Mouse (Mus musculus) heart, embryonic 10.5 days (tissue): Measurements from ENCODE around the gene Pisd. TPM values are rescaled to one million over a fixed set of nuclear protein-coding genes. Genes with fewer than 3 reads are reported as not detected.
"Not testable (repeated sequence)": the region's sequence is repeated elsewhere in the genome, so short reads cannot be mapped to it uniquely, and the experiment has no call there.

Source experiments
- DNase-seq: peaks from one replicate; pipeline ENCODE4 v3.0.0-alpha.2; 2017; ENCODE audit warnings: low spot score
- H3K27ac ChIP-seq: fragments of 300-500 bp; sonication (generic); 2 replicates; pipeline ENCODE4 v1.5.1; 2016; ENCODE audit warnings: mild to moderate bottlenecking
- H3K27me3 ChIP-seq: fragments of 300-500 bp; sonication (generic); 2 replicates; pipeline ENCODE4 v1.6.1; 2016; ENCODE audit warnings: mild to moderate bottlenecking; ENCODE audit not compliant: poor library complexity, insufficient read depth, severe bottlenecking
- H3K36me3 ChIP-seq: fragments of 300-500 bp; sonication (generic); 2 replicates; pipeline ENCODE4 v1.6.1; 2016; ENCODE audit warnings: mild to moderate bottlenecking, moderate library complexity
- H3K4me1 ChIP-seq: fragments of 300-500 bp; sonication (generic); 2 replicates; pipeline ENCODE4 v1.6.1; 2016; ENCODE audit warnings: mild to moderate bottlenecking
- H3K4me3 ChIP-seq: fragments of 300-500 bp; sonication (generic); 2 replicates; pipeline ENCODE4 v1.5.1; 2016; ENCODE audit warnings: mild to moderate bottlenecking, moderate library complexity
- H3K9me3 ChIP-seq: fragments of 300-500 bp; sonication (generic); 2 replicates; pipeline ENCODE4 v1.6.1; 2016; ENCODE audit warnings: mild to moderate bottlenecking, moderate library complexity
- WGBS: fragments of 180-500 bp; shearing (Covaris S2); methylation state at CpG from one replicate; pipeline ENCODE4 v1.1.7; 2016; 5-methylcytosine and 5-hydroxymethylcytosine counted together
- polyA plus RNA-seq: library from polyadenylated mRNA; unstranded; fragments of >200 nt; fragmentation: Nextera tagmentation; extraction: Ambion mirVana; gene quantifications from 2 replicates; pipeline ENCODE4 v1.2.1, GENCODE M21; 2016

Gene Pisd
- polyA plus RNA-seq, 1 experiment from 2014 or later, result 65.5 TPM

GRCm38 (mm10) chr5:32767004-32767403 is 18.4 kb downstream of the Pisd start:
- no peak overlapping the region for H3K4me3 ChIP-seq
- no peaks in the 10 kb centered on the region for H3K9me3 ChIP-seq
- H3K36me3 ChIP-seq, result peaks cover 11% of the 10 kb centered on the region
- H3K27me3 ChIP-seq, result no peaks in the 10 kb centered on the region
- DNase-seq, result no peak
- H3K27ac ChIP-seq, result no peak overlapping the region
- WGBS, result 79% methylated on average over 3 of the region's 3 CpGs
- peaks cover 4% of the 10 kb centered on the region; the same call in 1 of the 2 replicates for H3K4me1 ChIP-seq

GRCm38 (mm10) chr5:32761566-32762140 is 23.8 kb downstream of the Pisd start:
- Histone ChIP-seq H3K9me3 (no peaks in the 10 kb centered on the region), H3K4me1 (peaks cover 4% of the 10 kb centered on the region; the same call in 1 of the 2 replicates), H3K27ac (no peak overlapping the region), H3K4me3 (no peak overlapping the region), H3K27me3 (no peaks in the 10 kb centered on the region), H3K36me3 (peaks cover 13% of the 10 kb centered on the region)
- WGBS, result 80% methylated on average over 5 of the region's 5 CpGs
- DNase-seq, result no peak

GRCm38 (mm10) chr5:32760787-32761186 is 24.7 kb downstream of the Pisd start:
- Histone ChIP-seq H3K9me3 (no peaks in the 10 kb centered on the region), H3K27ac (no peak overlapping the region), H3K4me3 (no peak overlapping the region), H3K27me3 (no peaks in the 10 kb centered on the region), H3K4me1 (no peaks in the 10 kb centered on the region), H3K36me3 (peaks cover 17% of the 10 kb centered on the region)
- 56% methylated on average over 3 of the region's 3 CpGs for WGBS
- DNase-seq, result no peak

- H3K27me3 ChIP-seq, result not testable (repeated sequence)
- WGBS, result 93% methylated on average over 18 of the region's 18 CpGs
These were observed 25.1 kb downstream of the Pisd start for GRCm38 (mm10) chr5:32760352-32760751.

GRCm38 (mm10) chr5:32759662-32760061 is 25.8 kb downstream of the Pisd start:
- Histone ChIP-seq H3K4me3 (no peak overlapping the region), H3K36me3 (peaks cover 17% of the 10 kb centered on the region), H3K9me3 (no peaks in the 10 kb centered on the region), H3K27ac (no peak overlapping the region), H3K27me3 (no peaks in the 10 kb centered on the region), H3K4me1 (no peaks in the 10 kb centered on the region)
- DNase-seq, result no peak
- WGBS, result 74% methylated on average over 2 of the region's 2 CpGs

More at GRCm38 (mm10) chr5:32760352-32760751, 25.1 kb downstream of the Pisd start:
- H3K4me1 ChIP-seq, DNase-seq, H3K27ac ChIP-seq, H3K4me3 ChIP-seq, H3K9me3 ChIP-seq: not testable (repeated sequence)
- H3K36me3 ChIP-seq, result peaks cover 17% of the 10 kb centered on the region

GRCm38 (mm10) chr5:32756141-32756540 is 29.3 kb downstream of the Pisd start:
- Histone ChIP-seq H3K36me3 (peaks cover 5% of the 10 kb centered on the region; the same call in 1 of the 2 replicates), H3K27me3 (no peaks in the 10 kb centered on the region), H3K4me3 (no peak overlapping the region), H3K27ac (no peak overlapping the region), H3K4me1 (peaks cover 4% of the 10 kb centered on the region; the same call in 1 of the 2 replicates), H3K9me3 (no peaks in the 10 kb centered on the region)
- DNase-seq, result no peak
- WGBS, result 90% methylated on average over 8 of the region's 8 CpGs

- no peaks in the 10 kb centered on the region for H3K27me3 ChIP-seq
- DNase-seq, result no peak
- H3K9me3 ChIP-seq, result no peaks in the 10 kb centered on the region
- WGBS, result 65% methylated on average over 2 of the region's 2 CpGs
- H3K36me3 ChIP-seq, result 0 out of 2 replicates have a peak, but pooled peaks cover 5% of the 10 kb centered on the region
- H3K4me1 ChIP-seq, result peaks cover 10% of the 10 kb centered on the region
- no peak overlapping the region for H3K27ac ChIP-seq
- H3K4me3 ChIP-seq, result no peak overlapping the region
These were observed 33.7 kb downstream of the Pisd start for GRCm38 (mm10) chr5:32751736-32752135.

GRCm38 (mm10) chr5:32748936-32749335 is 36.5 kb downstream of the Pisd start:
- Histone ChIP-seq H3K9me3 (no peaks in the 10 kb centered on the region), H3K36me3 (no peaks in the 10 kb centered on the region; the same call in 1 of the 2 replicates), H3K27me3 (no peaks in the 10 kb centered on the region), H3K4me3 (no peak overlapping the region), H3K4me1 (peaks cover 36% of the 10 kb centered on the region), H3K27ac (no peak overlapping the region)
- WGBS, result 92% methylated on average over 6 of the region's 6 CpGs
- DNase-seq, result no peak

GRCm38 (mm10) chr5:32747650-32748375 is 37.6 kb downstream of the Pisd start:
- H3K27ac ChIP-seq, result no peak overlapping the region
- no peak overlapping the region for H3K4me3 ChIP-seq
- peaks cover 40% of the 10 kb centered on the region for H3K4me1 ChIP-seq
- no peaks in the 10 kb centered on the region for H3K9me3 ChIP-seq
- no peaks in the 10 kb centered on the region for H3K27me3 ChIP-seq
- no peaks in the 10 kb centered on the region; the same call in 1 of the 2 replicates for H3K36me3 ChIP-seq
- 62% methylated on average over 6 of the region's 6 CpGs for WGBS
- DNase-seq, result no peak

- H3K27ac ChIP-seq, result peak overlapping the region; percentile 83
- H3K27me3 ChIP-seq, result no peaks in the 10 kb centered on the region
- peak; percentile 92 for DNase-seq
- H3K36me3 ChIP-seq, result peaks cover 5% of the 10 kb centered on the region
- H3K4me3 ChIP-seq, result peak overlapping the region; percentile 63
- WGBS, result 3% methylated on average over 10 of the region's 10 CpGs
- no peaks in the 10 kb centered on the region for H3K9me3 ChIP-seq
- peaks cover 48% of the 10 kb centered on the region for H3K4me1 ChIP-seq
These were observed 39.5 kb downstream of the Pisd start for GRCm38 (mm10) chr5:32745705-32746655.

GRCm38 (mm10) chr5:32742149-32742548 is 43.3 kb downstream of the Pisd start:
- Histone ChIP-seq H3K4me3 (no peak overlapping the region), H3K4me1 (peaks cover 45% of the 10 kb centered on the region), H3K9me3 (no peaks in the 10 kb centered on the region), H3K36me3 (peaks cover 33% of the 10 kb centered on the region), H3K27me3 (no peaks in the 10 kb centered on the region), H3K27ac (no peak overlapping the region)
- 72% methylated on average over 9 of the region's 9 CpGs for WGBS
- DNase-seq, result no peak

- not testable (repeated sequence) for DNase-seq, H3K9me3 ChIP-seq, H3K4me3 ChIP-seq, H3K27ac ChIP-seq, H3K27me3 ChIP-seq
- 84% methylated on average over 4 of the region's 4 CpGs for WGBS
- Histone ChIP-seq H3K36me3 (peaks cover 40% of the 10 kb centered on the region), H3K4me1 (peaks cover 38% of the 10 kb centered on the region)
These were observed 44.1 kb downstream of the Pisd start for GRCm38 (mm10) chr5:32741377-32741776.
